Mouse (Mus musculus) liver, adult 2 months (tissue): Measurements from ENCODE around the gene Txndc9.

Experiments
- CTCF ChIP-seq: fragments of 200-500 bp; IDR thresholded peaks from 2 replicates; pipeline ENCODE4 v1.5.1; 2011; ENCODE audit warnings: low read depth, low read length, control low read depth
- POLR2A ChIP-seq: fragments of 200-500 bp; IDR thresholded peaks from 2 replicates; pipeline ENCODE4 v1.6.1; 2011; ENCODE audit warnings: low read length, control low read depth; ENCODE audit not compliant: insufficient read depth; ENCODE audit errors: extremely low read depth

GRCm38 (mm10) chr1:37999552-37999951, 1.9 kb upstream of the Txndc9 start:
- TF ChIP-seq CTCF (no peak), POLR2A (no peak)
